Mouse (Mus musculus) liver, embryonic 12.5 days (tissue): ENCODE results near the gene Grb2. TPM values are rescaled to one million over a fixed set of nuclear protein-coding genes. Genes with fewer than 3 reads are reported as not detected.

Experiments used
- ATAC-seq: fragments of 200-750 bp; cut with Nextera tagmentation; 2 replicates; pipeline ENCODE4 v1.8.0; 2017; ENCODE audit warnings: moderate number of reproducible peaks, mild to moderate bottlenecking, moderate library complexity
- H3K27ac ChIP-seq: fragments of 300-500 bp; sonication (generic); 2 replicates; pipeline ENCODE4 v1.5.1; 2016; ENCODE audit warnings: mild to moderate bottlenecking
- H3K27me3 ChIP-seq: fragments of 300-500 bp; sonication (generic); replicated peaks from 2 replicates; pipeline ENCODE4 v1.6.1; 2016; ENCODE audit warnings: mild to moderate bottlenecking, moderate library complexity
- H3K36me3 ChIP-seq: fragments of 300-500 bp; sonication (generic); 2 replicates; pipeline ENCODE4 v1.6.1; 2016; ENCODE audit warnings: mild to moderate bottlenecking, moderate library complexity
- H3K4me1 ChIP-seq: fragments of 300-500 bp; sonication (generic); 2 replicates; pipeline ENCODE4 v1.6.1; 2016
- H3K4me2 ChIP-seq: fragments of 300-500 bp; sonication (generic); 2 replicates; pipeline ENCODE4 v1.6.1; 2016; ENCODE audit warnings: mild to moderate bottlenecking, moderate library complexity
- H3K4me3 ChIP-seq: fragments of 300-500 bp; sonication (generic); 2 replicates; pipeline ENCODE4 v1.5.1; 2016; ENCODE audit warnings: mild to moderate bottlenecking, moderate library complexity
- H3K9ac ChIP-seq: fragments of 300-500 bp; sonication (generic); 2 replicates; pipeline ENCODE4 v1.6.1; 2016; ENCODE audit warnings: mild to moderate bottlenecking, moderate library complexity
- H3K9me3 ChIP-seq: fragments of 300-500 bp; sonication (generic); replicated peaks from 2 replicates; pipeline ENCODE4 v1.6.1; 2016; ENCODE audit warnings: mild to moderate bottlenecking, moderate library complexity
- WGBS: fragments of 180-500 bp; shearing (Covaris S2); methylation state at CpG from one replicate; pipeline ENCODE4 v1.1.7; 2016; ENCODE audit not compliant: insufficient replicate concordance; 5-methylcytosine and 5-hydroxymethylcytosine counted together
- polyA plus RNA-seq: library from polyadenylated mRNA; unstranded; fragments of >200 nt; fragmentation: Nextera tagmentation; extraction: Ambion mirVana; gene quantifications from 2 replicates; pipeline ENCODE4 v1.2.1, GENCODE M21; 2016

Gene Grb2
- polyA plus RNA-seq, 1 experiment from 2014 or later, result 78.6 TPM

DNA sequence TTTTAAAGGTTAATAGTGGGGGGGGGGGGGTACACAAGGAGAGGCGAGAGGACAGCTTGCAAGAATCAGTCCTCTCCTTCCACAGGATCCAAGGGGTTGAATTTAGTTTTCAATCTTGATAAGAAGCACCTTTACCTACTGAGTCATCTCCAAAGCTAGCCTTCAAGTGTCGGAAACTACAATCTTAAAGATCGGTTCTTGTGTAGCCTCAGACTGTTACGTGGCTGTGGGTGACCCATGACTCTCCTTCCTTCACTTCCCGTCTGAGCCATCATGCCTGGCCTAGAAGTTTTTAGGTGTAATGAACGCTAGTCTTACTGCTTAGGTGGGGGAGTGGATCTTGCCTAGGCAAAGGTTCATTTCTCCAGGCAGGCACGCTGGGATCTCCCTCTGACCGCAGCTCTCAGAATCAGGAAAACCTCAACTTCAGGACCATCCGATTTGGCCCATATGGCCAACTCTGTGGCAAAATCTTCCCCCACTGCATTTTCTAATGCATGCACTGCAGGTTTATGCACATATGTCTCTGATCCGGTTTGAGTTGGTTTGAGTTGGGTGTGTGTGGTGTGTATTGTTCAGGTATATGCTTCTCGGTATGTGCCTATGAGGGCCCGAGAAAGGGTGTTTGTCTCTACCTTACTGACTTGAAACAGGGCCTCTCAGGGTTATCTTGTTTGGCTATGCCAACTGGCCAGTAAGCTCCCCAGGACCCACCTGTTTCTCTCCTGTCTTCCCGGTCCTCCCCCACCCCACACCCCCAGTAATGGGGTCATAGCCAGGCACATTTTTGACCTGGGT, 78.5 kb downstream of the Grb2 start:
- Histone ChIP-seq H3K27ac (no peak overlapping the region), H3K4me1 (peaks cover 37% of the 10 kb centered on the region), H3K4me2 (no peak overlapping the region), H3K9ac (no peak overlapping the region), H3K4me3 (no peak overlapping the region), H3K9me3 (no peaks in the 10 kb centered on the region), H3K36me3 (peaks cover 4% of the 10 kb centered on the region; the same call in 1 of the 2 replicates), H3K27me3 (no peaks in the 10 kb centered on the region)
- no peak for ATAC-seq
- 62% methylated on average over 13 of the region's 13 CpGs for WGBS

DNA sequence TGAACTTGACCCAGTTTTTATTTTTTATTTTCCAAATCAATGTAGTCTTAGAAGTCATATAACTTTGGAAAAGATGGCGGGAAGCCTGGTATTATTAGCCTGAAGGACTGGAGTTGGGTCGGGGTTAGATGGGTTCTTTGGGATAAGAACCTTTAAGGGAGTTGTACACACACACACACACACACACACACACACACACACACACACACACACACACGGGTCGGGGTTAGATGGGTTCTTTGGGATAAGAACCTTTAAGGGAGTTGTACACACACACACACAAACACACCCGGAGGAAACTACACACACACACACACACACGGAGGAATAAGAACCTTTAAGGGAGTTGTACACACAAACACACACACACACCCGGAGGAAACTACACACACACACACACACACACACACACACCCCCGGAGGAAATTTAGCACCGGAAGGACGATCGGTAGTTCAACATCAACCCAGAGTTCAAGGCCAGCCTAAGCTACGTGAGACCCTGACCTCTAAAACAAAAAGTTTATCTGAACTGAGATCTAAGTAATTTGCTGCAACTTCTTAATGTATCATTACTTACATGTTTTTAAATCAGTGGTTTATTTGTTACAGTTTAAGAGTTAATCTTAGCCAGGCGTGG, 79.8 kb downstream of the Grb2 start:
- no peaks in the 10 kb centered on the region for H3K9me3 ChIP-seq
- peak overlapping the region; percentile 94 for H3K4me2 ChIP-seq
- peaks cover 10% of the 10 kb centered on the region for H3K36me3 ChIP-seq
- H3K27me3 ChIP-seq, result no peaks in the 10 kb centered on the region
- peak overlapping the region; percentile 77 for H3K4me3 ChIP-seq
- peak overlapping the region; percentile 72 for H3K9ac ChIP-seq
- ATAC-seq, result peak; percentile 10
- peaks cover 37% of the 10 kb centered on the region for H3K4me1 ChIP-seq
- WGBS, result 42% methylated on average over 13 of the region's 13 CpGs
- peak overlapping the region; percentile 72 for H3K27ac ChIP-seq

DNA sequence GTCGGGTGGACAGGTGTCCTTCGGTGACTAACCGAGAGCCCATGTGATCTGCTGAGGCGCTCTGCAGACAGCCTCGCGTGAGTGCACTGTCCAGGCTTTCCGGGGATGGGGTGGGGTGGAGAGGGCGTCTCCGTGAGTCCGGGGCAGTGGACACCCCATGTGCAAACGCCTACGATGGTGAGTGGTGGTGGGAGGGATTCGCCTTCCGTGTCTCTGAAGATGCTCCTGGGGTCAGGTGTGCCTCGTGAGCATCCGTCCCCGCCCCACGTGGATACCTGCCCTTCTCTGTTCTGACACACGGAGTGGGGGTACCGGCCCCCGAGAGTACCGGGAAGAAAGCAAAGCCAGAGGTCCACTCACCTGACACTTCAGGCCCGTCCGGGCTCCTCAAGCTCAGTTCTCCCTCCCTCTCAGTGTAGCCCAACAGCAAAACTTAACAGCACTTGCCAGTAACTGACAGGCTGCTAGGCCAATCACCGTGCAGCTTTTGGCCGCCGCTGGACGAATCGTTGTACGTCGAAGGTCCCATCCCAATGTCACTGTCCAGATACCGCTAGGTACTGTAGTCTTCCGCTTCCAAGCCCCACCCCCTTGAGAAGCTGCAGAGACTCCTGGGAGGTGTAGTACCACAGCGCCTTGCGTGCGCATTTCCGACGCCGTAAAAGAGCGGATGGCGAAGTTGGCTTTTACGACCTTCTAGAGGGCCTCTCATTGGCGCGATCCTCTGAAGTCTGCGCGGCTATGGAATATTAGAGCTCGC, 80.5 kb downstream of the Grb2 start, which contains the start of gene Slc25a19:
Gene Slc25a19 (minus strand): TSS at position 591 of the 760 bp plus-strand sequence.
- Histone ChIP-seq H3K27me3 (no peaks in the 10 kb centered on the region), H3K36me3 (peaks cover 15% of the 10 kb centered on the region), H3K4me2 (peak within 1 kb of the TSS; percentile 94), H3K9me3 (no peaks in the 10 kb centered on the region), H3K9ac (peak within 1 kb of the TSS; percentile 80), H3K4me1 (peaks cover 37% of the 10 kb centered on the region), H3K4me3 (peak within 1 kb of the TSS; percentile 77), H3K27ac (peak within 1 kb of the TSS; percentile 80)
- WGBS, result 3% methylated on average over 47 of the region's 47 CpGs
- ATAC-seq, result peak; percentile 98

GRCm38 (mm10) chr11:115626824-115627616, 81.4 kb downstream of the Grb2 start:
- H3K27ac ChIP-seq, result peak overlapping the region; percentile 80
- H3K9ac ChIP-seq, result peak overlapping the region; percentile 80
- peak overlapping the region; percentile 77 for H3K4me3 ChIP-seq
- 50% methylated on average over 11 of the region's 11 CpGs for WGBS
- peaks cover 24% of the 10 kb centered on the region for H3K36me3 ChIP-seq
- no peak for ATAC-seq
- H3K4me1 ChIP-seq, result peaks cover 37% of the 10 kb centered on the region
- no peaks in the 10 kb centered on the region for H3K27me3 ChIP-seq
- H3K9me3 ChIP-seq, result no peaks in the 10 kb centered on the region
- H3K4me2 ChIP-seq, result peak overlapping the region; percentile 94

DNA sequence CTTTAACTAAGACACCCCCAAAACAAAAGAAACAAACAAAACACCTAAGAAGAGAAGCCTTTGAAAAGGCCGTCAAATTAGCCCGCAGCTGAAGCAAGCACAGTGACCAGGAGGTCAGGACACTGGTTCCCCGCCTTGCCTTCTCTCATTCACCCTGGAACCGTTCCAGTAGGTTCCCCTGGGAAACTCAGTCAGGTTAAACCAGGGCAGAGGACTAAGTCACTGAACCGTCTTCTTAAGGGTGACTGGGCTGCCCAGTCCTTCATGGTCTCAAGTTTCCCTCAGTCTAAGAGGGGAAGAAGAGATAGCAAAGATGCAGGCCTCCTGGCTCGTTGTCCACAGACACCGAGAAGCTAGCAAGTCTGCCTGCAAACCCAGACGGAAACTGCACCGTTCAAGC, 82.5 kb downstream of the Grb2 start:
- Histone ChIP-seq H3K4me3 (no peak overlapping the region), H3K4me2 (no peak overlapping the region), H3K36me3 (peaks cover 29% of the 10 kb centered on the region), H3K27me3 (no peaks in the 10 kb centered on the region), H3K9ac (no peak overlapping the region), H3K9me3 (no peaks in the 10 kb centered on the region), H3K27ac (no peak overlapping the region), H3K4me1 (peaks cover 26% of the 10 kb centered on the region)
- ATAC-seq, result no peak
- 83% methylated on average over 9 of the region's 9 CpGs for WGBS

- H3K27ac ChIP-seq, result no peak overlapping the region
- H3K4me3 ChIP-seq, result no peak overlapping the region
- H3K9ac ChIP-seq, result no peak overlapping the region
- WGBS, result 76% methylated on average over 9 of the region's 9 CpGs
- ATAC-seq, result no peak
- no peak overlapping the region for H3K4me2 ChIP-seq
- peaks cover 52% of the 10 kb centered on the region for H3K36me3 ChIP-seq
- no peaks in the 10 kb centered on the region for H3K9me3 ChIP-seq
- peaks cover 20% of the 10 kb centered on the region for H3K4me1 ChIP-seq
- H3K27me3 ChIP-seq, result no peaks in the 10 kb centered on the region
Observed at GRCm38 (mm10) chr11:115623487-115624070, 84.8 kb downstream of the Grb2 start.

DNA sequence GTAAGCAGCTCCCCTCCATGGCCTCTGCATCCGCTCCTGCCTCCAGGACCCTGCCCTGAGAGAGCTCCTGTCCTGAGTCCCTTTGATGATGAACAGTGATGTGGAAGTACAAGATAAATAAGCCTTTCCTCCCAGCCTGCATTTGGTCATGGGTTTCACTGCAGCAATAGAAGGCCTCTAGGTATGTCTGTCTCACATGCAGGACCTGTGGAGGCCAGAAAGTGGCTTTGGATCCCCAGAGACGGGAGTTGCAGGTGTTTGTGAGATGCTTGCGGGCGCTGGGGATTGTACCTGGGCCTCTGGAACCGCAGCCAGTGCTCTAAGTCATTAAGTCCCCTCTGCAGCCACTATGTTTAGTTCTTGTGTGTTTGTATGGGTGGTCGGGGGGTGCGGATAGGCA, 88.4 kb downstream of the Grb2 start:
- H3K27ac ChIP-seq, result no peak overlapping the region
- H3K4me2 ChIP-seq, result no peak overlapping the region
- H3K9me3 ChIP-seq, result no peaks in the 10 kb centered on the region
- no peaks in the 10 kb centered on the region for H3K27me3 ChIP-seq
- ATAC-seq, result no peak
- WGBS, result 92% methylated on average over 7 of the region's 7 CpGs
- peaks cover 13% of the 10 kb centered on the region for H3K4me1 ChIP-seq
- H3K9ac ChIP-seq, result no peak overlapping the region
- peaks cover 80% of the 10 kb centered on the region for H3K36me3 ChIP-seq
- H3K4me3 ChIP-seq, result no peak overlapping the region

- Histone ChIP-seq H3K4me1 (peaks cover 16% of the 10 kb centered on the region), H3K4me3 (no peak overlapping the region), H3K36me3 (peaks cover 83% of the 10 kb centered on the region), H3K4me2 (no peak overlapping the region), H3K9ac (no peak overlapping the region), H3K9me3 (no peaks in the 10 kb centered on the region), H3K27me3 (no peaks in the 10 kb centered on the region), H3K27ac (no peak overlapping the region)
- no peak for ATAC-seq
- WGBS, result 84% methylated on average over 16 of the region's 16 CpGs
Observed at GRCm38 (mm10) chr11:115618732-115619516, 89.5 kb downstream of the Grb2 start.

DNA sequence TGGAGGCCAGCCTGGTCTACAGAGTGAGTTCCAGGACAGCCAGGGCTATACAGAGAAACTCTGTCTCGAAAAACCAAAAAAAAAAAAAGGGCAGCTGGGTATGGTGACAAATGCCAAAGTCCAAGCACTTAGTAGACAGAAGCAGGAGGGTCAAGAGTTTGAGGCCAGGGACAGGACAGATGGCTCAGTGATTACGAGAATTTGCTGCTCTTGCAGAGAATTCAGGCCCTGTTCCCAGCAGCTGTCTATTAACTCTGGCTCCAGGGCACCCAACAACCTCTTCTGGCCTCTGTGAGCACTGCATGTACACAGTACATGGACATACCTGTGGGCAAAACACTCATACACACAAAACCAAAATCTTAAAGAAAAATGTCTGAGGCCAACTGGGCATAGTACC, 90.4 kb downstream of the Grb2 start:
- no peak for ATAC-seq
- 93% methylated on average over 2 of the region's 2 CpGs for WGBS
- peaks cover 25% of the 10 kb centered on the region for H3K4me1 ChIP-seq
- no peak overlapping the region for H3K4me2 ChIP-seq
- H3K27ac ChIP-seq, result no peak overlapping the region
- no peaks in the 10 kb centered on the region for H3K27me3 ChIP-seq
- H3K9me3 ChIP-seq, result no peaks in the 10 kb centered on the region
- no peak overlapping the region for H3K4me3 ChIP-seq
- H3K36me3 ChIP-seq, result peaks cover 75% of the 10 kb centered on the region
- H3K9ac ChIP-seq, result no peak overlapping the region

DNA sequence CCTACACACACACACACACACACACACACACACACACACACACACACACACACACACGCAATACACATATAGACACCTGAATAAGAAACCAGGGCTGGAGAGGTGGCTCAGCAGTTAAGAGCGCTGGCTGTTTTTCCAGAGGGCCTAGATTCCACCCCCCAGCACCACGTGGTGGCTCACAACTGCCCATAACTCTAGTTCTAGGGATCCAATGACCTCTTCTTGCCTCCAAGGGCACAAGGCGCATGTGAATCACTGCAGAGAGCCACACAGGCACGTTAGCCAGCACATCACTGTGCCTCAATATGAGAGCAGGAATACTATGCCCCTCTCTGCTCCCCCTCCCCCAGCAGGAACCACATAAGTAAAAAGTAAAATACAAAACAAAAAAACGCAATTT, 91.5 kb downstream of the Grb2 start:
- peaks cover 30% of the 10 kb centered on the region for H3K4me1 ChIP-seq
- H3K36me3 ChIP-seq, result peaks cover 65% of the 10 kb centered on the region
- no peak for ATAC-seq

More for the DNA sequence above, 91.5 kb downstream of the Grb2 start:
- WGBS, result 83% methylated on average over 6 of the region's 6 CpGs
- H3K27ac ChIP-seq, result no peak overlapping the region
- H3K9me3 ChIP-seq, result no peaks in the 10 kb centered on the region
- H3K4me2 ChIP-seq, result no peak overlapping the region
- H3K27me3 ChIP-seq, result no peaks in the 10 kb centered on the region
- H3K4me3 ChIP-seq, result no peak overlapping the region
- H3K9ac ChIP-seq, result no peak overlapping the region
